Mouse (Mus musculus): ENCODE results near the gene Parp1.

GRCm38 (mm10) chr1:180542712-180543371 is 25.9 kb upstream of the Parp1 start:
- TF ChIP-seq CTCF (IDR thresholded peaks at IDR 0.05; ENCODE audit: control insufficient read depth, insufficient read depth, insufficient read length) (no peak), MYOG (IDR thresholded peaks at IDR 0.05; ENCODE audit: control insufficient read depth, extremely low read depth, insufficient read length) (no peak), USF1 (IDR thresholded peaks at IDR 0.05; ENCODE audit: low read depth) (no peak), MAX (IDR thresholded peaks at IDR 0.05) (no peak)

Data from C2C12 (cell line).